Mouse (Mus musculus) brown adipose tissue, adult 24 weeks (tissue): ENCODE results near the gene Trappc2l. TPM values are rescaled to one million over a fixed set of nuclear protein-coding genes. Genes with fewer than 3 reads are reported as not detected.

Experiments
- polyA plus RNA-seq: library from polyadenylated mRNA; stranded (reverse); fragments of >200 nt; gene quantifications from 2 replicates; pipeline ENCODE4 v1.2.4, GENCODE M21; 2012; ENCODE audit not compliant: missing spikeins, insufficient read depth, insufficient read length

The Trappc2l gene
- polyA plus RNA-seq, 1 experiment = 81.0 TPM

Other genes with a start within 250 kb of the Trappc2l start
- gene Zc3h18, start 235.0 kb upstream of the Trappc2l start, polyA plus RNA-seq = 14.5 and 15.7 TPM in 2 replicates
- gene Il17c, start 189.6 kb upstream of the Trappc2l start, polyA plus RNA-seq = not detected in 2 replicates
- 15.3 and 16.5 TPM in 2 replicates for gene Cyba, start 178.7 kb upstream of the Trappc2l start, polyA plus RNA-seq
- gene Mvd, start 168.2 kb upstream of the Trappc2l start, polyA plus RNA-seq = 10.0 and 16.3 TPM in 2 replicates
- gene Snai3, start 150.9 kb upstream of the Trappc2l start, polyA plus RNA-seq = not detected in 2 replicates
- 19.0 and 28.7 TPM in 2 replicates for gene Rnf166, start 135.6 kb upstream of the Trappc2l start, polyA plus RNA-seq
- 13.8 and 15.1 TPM in 2 replicates for gene Ctu2, start 135.5 kb upstream of the Trappc2l start, polyA plus RNA-seq
- gene Piezo1, start 60.3 kb upstream of the Trappc2l start, polyA plus RNA-seq = 14.7 and 20.4 TPM in 2 replicates
- 0.48 and 0.58 TPM in 2 replicates for gene Cdt1, start 43.6 kb upstream of the Trappc2l start, polyA plus RNA-seq
- 17.3 and 19.4 TPM in 2 replicates for gene Aprt, start 34.7 kb upstream of the Trappc2l start, polyA plus RNA-seq
- 1.9 and 2.7 TPM in 2 replicates for gene Galns, start 177 bp upstream of the Trappc2l start, polyA plus RNA-seq
- not detected in 2 replicates for gene Pabpn1l, start 11.1 kb downstream of the Trappc2l start, polyA plus RNA-seq
- 10.1 and 22.7 TPM in 2 replicates for gene Cbfa2t3, start 87.5 kb downstream of the Trappc2l start, polyA plus RNA-seq
- gene Acsf3, start 163.8 kb downstream of the Trappc2l start, polyA plus RNA-seq = 102 and 104 TPM in 2 replicates
- gene Cdh15, start 236.3 kb downstream of the Trappc2l start, polyA plus RNA-seq = 0.32 TPM in 1 of 2 replicates, not detected in the other